Mouse (Mus musculus) thymus, postnatal 0 days (tissue): ENCODE measurements at regions not wholly inside any gene's neighbourhood (a gene's known extent, or its start where the extent isn't known, plus 50 kb on each side); places are given as distances from the start of the nearest gene placed in this dataset.

Experiments used
- DNase-seq: peaks from one replicate; pipeline ENCODE4 v3.0.0-alpha.2; 2015; ENCODE audit warnings: low spot score

DNA sequence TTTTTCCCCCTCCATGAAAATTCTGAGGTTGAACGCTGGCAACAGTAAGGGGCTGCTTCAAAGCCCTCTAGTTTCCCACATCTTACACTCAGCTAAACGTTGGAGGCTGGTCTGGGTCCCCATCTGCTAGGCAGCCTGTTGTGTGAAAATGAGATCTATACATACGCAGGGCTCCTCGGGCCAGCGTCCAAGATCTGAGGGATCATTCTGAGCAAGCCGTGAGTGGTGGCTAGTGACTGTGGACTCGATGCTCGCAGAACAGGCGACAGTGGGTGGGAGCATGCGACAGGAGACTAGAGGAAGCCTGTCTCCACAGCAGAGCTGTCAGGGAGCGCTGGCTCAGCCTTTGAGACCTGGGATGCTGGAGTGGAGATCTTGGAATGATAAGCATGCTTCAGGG, 237.3 kb downstream of the Rplp1 start:
- no peak for DNase-seq

GRCm38 (mm10) chr9:61675366-61675765, 239.0 kb downstream of the Rplp1 start:
- no peak for DNase-seq

GRCm38 (mm10) chr9:61673575-61674203, 240.7 kb downstream of the Rplp1 start:
- no peak for DNase-seq

DNA sequence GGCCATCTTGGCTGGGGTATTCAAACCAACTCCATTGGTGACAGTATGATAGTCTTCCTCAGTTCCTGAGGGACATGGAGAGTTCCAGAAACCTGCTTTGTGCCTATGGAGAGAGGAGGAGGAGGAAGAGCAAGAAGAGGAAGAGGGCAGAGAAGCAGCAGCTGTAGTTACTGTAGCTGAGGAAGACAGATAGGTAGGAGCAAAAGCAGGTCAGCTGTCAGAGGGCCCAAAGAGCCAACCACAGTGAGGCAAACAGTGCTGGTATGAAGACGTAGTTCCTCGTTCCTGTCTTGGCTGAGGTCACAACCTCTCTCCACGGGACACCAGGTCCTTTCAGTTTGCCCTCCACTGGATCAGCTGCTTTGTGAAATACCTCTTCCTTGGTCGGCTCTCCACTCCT, 243.4 kb downstream of the Rplp1 start:
- DNase-seq: peak; percentile 15

DNA sequence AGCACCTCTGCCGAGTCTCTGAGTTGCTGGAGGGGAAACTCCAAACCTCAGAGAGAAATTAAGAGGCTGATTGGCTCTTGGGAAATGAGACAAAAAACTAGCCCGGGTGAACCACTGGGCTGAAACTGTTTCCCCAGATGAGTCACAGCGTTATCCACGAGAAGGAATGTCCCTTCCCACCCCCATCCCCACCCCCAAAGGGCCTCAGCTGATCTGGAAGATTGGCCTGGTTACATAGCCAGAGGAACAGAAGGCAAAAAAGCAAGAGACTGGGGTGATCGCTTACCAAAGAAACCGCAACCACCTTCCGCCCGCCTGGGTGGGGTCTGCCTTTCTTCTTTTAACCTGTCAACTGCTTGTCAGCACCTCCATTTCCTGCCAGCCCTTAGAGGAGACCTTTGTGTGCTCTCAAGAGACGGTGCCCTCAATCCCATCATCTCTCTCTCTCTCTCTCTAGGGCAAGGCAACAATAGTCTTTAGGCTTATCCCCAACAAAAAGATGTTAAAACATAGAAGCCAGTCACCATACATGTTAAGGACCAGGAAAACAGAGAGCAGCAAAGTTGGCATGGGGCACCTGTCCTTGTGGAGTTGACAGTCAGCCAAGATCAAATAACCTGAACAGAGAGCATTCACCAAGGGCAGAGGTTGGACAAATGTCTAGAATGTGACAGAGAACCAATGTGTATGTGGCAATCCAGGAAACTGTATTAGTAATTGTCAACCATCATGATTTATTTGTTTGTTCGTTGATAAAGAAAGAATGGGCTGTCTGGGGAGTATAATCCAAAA, 244.4 kb downstream of the Rplp1 start:
- DNase-seq: peak; percentile 94

- DNase-seq: peak; percentile 24
These were observed 245.6 kb downstream of the Rplp1 start for GRCm38 (mm10) chr9:61668723-61669122.

DNA sequence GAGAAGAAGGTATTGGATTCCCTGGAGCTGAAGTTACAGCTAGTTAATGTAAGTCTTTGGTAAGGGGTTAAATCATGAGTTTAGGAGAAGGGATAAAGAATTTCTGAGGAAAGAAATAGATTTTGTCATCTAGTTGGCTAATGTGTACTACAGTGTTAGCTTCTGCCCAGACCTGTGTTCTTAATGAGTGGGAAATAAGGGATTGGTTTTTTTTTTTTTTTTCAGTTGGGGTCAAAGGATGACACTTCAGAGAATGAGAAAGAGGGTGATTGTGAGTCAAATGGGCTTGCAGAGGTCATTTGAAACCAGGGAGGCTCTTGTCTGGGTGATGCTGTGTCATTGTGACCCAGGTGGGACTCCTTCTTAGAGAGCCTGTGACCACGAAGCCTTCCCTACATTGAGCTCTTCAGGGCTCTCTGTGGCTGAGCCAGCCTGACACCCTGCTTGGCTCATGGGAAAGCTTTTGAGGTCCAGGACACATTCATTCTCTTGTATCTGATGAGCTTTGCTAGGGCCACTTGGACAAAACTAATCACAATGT, 246.1 kb downstream of the Rplp1 start:
- DNase-seq: no peak

GRCm38 (mm10) chr9:61667453-61668074, 246.8 kb downstream of the Rplp1 start:
- no peak for DNase-seq

DNA sequence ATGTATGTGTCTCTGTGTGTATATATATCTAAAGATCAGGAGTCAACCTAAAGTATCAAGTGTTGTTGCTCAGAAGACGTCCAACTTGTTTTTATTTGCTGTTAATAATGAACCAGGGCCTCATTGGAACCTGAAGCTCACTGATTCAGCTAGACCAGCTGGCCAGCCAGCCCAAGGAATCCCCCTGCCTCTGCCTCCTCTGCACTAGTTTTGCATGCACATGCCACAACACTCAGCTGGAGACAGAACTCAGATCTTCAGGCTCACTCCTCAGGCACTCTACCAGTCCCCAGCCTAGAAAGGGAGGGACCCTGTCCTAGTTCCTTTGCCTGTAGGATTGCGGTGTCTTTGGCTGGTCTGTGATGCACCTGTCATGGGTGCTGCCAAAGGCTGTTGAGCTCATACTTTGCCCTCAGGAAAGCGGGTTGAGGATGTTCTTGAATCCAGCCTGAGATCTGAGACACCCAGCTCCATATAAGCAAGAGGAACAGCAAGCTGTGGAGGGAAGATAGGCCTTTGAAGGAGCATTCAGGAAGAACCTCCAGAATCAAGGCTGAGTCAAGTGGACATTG, 247.5 kb downstream of the Rplp1 start:
- no peak for DNase-seq

DNA sequence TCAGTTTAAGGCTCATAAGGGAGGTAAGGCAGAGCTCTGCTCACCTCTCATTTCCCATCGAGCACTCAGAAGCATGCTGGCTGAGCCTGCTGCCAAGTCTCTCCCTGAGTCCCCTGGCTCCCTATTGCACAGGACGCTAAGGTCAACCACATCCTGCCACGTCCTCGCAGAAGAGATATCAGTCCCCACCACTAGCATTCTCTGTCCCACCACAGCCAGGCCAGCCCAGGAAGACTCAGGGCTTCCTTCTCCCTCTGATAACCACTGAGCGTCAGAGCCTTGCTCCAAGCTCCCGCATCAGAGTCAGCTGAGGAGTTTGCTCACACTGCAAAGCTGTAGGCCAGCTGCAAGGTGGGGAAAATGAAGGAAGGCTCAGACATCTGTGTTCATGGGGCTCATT, 248.2 kb downstream of the Rplp1 start:
- DNase-seq: peak; percentile 69

GRCm38 (mm10) chr9:61665254-61665653, 249.1 kb downstream of the Rplp1 start:
- no peak for DNase-seq

GRCm38 (mm10) chr9:61664000-61664622, 250.2 kb downstream of the Rplp1 start:
- DNase-seq: no peak

DNA sequence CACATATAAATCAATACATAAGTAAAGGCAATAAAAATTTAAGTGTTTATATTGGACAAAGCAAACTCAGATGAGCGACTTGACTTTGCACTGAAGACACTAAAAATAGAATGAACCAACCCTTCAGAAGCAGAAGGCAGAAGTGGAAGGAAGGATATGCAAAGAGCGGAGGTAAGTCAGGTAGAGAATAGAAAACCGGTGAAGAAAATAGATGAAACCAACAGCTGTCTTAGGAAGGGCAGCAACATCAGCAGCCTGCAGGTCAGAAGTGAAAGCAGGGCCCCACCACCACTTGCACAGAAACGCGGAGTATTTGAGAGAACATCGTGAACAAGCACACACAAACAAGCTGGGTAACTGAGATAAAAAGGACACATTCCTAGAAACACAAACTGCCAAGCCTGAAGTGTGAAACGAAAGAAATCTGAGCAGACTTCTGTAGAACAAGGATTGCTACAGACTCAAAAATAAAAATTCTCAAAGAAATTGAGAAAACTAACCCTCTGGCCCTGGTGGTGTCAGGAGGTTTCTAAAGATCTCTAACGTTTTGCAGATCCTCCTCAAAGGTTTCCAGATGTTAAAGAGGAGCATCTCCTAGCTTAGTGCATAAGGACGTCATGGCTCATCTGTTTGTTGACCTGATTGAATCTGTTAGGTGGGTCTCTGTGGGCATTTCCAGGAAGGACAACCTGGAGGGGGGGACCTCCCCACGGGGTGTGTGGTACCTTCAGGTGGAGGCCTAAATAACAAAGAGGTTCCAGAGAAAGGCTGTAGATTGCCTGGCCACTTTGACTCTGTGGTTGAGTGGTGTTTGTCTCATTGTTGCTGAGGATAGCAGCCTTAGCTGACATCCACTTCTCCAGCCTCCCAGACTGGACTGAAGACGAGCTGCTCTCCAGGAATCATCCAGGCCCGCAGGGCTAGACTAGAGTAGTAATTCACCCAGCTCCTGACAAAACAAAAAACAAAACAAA, 252.0 kb downstream of the Rplp1 start:
- DNase-seq: no peak

DNA sequence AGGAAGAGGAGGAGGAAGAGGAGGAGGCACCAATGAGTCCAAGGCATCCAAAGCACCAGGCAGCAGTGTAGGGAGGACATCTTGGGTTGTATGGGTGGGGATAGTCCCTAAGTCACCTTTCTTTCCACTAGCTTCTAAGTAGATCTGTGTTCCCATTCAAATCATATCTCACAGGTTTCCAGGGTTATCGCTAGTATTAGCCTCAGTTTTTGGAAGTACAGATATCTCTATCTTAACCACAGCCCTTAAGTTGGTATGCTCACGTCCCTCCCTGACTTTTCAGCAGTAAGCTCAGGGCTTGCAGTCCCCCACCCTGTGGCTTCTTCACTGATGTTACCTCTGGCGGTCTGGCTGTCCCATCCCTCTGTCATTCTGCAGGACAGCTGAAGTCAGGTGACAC, 254.2 kb downstream of the Rplp1 start:
- no peak for DNase-seq

DNA sequence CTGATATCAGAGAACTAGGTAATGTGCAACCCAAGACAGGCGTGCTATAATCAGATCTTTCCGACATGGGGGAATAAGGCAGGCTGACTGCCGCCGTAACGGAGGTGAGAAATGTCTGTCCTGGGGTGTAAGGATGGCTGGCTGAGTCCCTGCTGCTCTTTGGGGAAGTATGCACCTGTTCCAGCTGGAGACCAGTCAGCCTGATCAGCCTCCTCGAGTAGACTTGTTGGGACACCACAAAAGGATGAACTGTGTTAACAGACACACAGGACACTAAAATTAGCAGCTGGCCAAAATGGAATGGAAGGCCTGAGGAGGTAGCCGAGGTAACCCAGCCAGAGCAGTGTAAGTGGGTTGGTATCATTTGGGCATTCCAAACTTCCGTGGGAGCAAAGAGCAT, 256.3 kb downstream of the Rplp1 start:
- no peak for DNase-seq

DNA sequence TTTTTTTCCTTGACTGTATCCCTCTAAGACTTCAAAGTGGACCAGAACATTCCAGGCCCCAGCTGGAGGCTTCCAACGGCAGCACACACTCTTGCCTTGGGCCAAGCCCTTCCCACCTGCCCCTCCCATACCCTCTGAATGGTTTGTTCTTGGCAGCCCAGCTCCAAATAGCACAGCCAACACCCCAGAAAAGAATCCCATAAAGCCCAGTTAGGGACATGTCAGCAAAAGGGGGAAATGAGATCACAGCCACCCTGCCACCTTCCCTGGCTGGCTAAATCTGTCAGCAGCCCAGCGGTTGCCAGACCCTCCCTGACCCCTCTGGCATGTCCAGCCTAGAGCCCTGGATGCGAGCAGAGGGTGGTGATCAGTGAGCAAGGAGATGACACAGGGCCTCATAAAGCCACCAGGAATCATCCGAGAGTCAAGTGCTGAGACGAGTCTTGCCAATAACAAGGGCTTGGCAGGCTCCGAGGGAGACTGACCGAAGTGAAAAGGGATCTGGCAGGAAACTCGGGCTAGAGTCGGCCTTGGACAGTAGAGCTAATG, 258.8 kb downstream of the Rplp1 start:
- no peak for DNase-seq

- DNase-seq: no peak
These were observed 268.5 kb downstream of the Rplp1 start for GRCm38 (mm10) chr9:61645661-61646425.

DNA sequence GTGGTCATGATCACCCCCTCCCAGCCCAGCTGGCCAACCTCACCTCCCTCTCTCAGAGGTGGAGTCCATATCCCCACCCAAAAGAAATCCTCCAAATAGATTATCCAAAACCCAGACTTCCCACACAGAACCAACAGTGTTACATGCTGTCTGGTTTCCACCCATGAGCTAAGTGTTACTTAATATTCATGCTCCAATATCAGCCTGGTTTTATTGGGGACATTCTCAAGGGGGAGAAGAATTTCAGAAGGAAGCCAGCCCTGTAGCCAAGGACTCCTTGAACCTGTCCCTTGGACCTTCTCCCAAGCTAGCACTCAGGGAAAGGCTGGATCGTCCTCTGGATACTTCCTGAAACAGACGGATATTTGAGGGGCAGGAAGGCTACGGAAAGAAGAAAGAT, 268.6 kb downstream of the Tle3 start:
- no peak for DNase-seq

GRCm38 (mm10) chr9:61638908-61639307, 266.7 kb downstream of the Tle3 start:
- no peak for DNase-seq
